Mouse (Mus musculus): ENCODE measurements around the gene Nek7. TPM values are rescaled to one million over a fixed set of nuclear protein-coding genes. Genes with fewer than 3 reads are reported as not detected.

The Nek7 gene
- polyA plus RNA-seq, 1 experiment from 2014 or later: 22.2 TPM

DNA sequence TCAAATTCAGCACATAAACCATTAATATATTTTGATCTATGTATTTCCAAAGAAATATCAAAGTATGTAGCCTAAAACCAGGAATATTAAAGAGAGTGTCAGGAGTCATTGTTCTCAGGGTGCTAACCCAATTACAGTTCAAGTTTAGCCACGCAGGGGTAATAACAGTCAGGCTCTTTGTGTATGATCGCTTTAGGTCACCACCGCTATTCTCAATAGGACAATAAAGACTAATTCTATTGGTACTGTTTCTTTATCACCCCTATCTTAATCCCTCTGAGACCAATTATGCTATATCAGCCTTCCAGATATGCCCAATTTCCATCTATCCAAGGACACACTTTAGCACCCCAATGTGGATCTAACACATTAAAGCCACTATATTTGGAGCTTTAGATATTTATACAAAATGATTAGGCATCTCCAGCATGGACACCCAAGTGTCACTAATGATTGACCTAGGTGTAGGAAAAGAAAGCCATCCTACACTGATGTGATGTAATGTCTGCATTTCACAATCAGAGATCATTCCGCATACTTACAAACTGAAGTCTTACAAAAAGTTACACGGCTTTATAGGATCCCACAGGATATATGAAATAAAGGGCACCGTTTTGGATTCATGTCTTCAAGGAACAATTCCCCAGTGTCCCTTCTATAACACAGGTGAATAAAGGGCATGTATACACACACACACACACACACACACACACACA lies 128.4 kb downstream of the Nek7 start:
- H3K36me3 ChIP-seq: peaks cover 2% of the 10 kb centered on the region
- H3K27me3 ChIP-seq (replicated peaks): no peaks in the 10 kb centered on the region
- H3K4me1 ChIP-seq: no peaks in the 10 kb centered on the region
- no peak overlapping the region for H3K27ac ChIP-seq
- H3K9ac ChIP-seq: no peak overlapping the region
- WGBS (ENCODE audit: insufficient replicate concordance): 89% methylated on average over 6 of the region's 6 CpGs
- H3K4me2 ChIP-seq: no peak overlapping the region
- H3K4me3 ChIP-seq: no peak overlapping the region
- ATAC-seq: no peak
- no peaks in the 10 kb centered on the region for H3K9me3 ChIP-seq (replicated peaks)

DNA sequence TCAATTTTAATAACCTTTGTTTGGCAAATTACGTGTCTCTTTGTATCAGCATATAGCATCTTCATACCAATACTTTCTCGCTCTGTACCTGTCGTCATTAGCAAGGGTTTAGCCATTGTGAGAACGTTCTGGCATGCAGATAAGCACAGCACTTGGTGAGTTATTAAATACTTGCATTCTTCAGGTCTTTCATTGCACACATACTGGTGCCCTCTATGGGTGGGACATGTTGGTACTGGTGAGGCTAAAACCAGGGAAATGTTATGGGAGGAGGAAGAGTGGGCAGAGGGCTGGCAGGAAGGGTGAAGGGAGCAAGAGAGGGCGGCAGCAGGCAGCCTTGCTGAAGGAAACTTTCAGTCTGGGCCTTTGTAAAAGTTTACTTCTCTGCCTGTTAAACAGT lies 132.4 kb downstream of the Nek7 start:
- H3K36me3 ChIP-seq: peaks cover 13% of the 10 kb centered on the region
- H3K9ac ChIP-seq: no peak overlapping the region
- no peak overlapping the region for H3K27ac ChIP-seq
- ATAC-seq: no peak
- no peaks in the 10 kb centered on the region for H3K27me3 ChIP-seq (replicated peaks)
- 87% methylated on average over 5 of the region's 5 CpGs for WGBS (ENCODE audit: insufficient replicate concordance)
- no peaks in the 10 kb centered on the region for H3K4me1 ChIP-seq
- no peak overlapping the region for H3K4me3 ChIP-seq
- no peak overlapping the region for H3K4me2 ChIP-seq
- no peaks in the 10 kb centered on the region for H3K9me3 ChIP-seq (replicated peaks)

DNA sequence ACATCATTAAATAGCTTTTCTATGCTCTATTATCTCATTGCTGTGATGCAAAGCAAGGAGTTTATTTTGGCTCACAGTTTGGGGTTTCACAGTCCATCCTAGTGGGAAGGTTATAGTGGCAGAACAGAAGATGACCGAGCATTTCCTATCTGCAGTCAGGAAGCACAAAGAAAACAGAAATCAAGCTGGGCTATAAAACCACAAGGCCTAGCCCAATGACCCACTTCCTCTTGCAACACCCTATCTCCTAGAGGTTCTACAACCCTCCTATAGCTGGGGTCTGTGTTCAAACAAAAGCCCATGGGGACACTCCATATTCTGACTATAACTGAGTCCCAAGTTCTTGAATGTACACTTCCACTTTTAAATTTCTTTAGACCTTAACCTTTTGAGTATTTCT lies 139.2 kb downstream of the Nek7 start:
- WGBS (ENCODE audit: insufficient replicate concordance): 52% methylated on average over 1 of the region's 1 CpGs
- no peak overlapping the region for H3K4me3 ChIP-seq
- no peaks in the 10 kb centered on the region for H3K9me3 ChIP-seq (replicated peaks)
- no peak for ATAC-seq
- no peaks in the 10 kb centered on the region for H3K4me1 ChIP-seq
- H3K36me3 ChIP-seq: peaks cover 9% of the 10 kb centered on the region
- H3K4me2 ChIP-seq: no peak overlapping the region
- H3K27ac ChIP-seq: no peak overlapping the region
- no peak overlapping the region for H3K9ac ChIP-seq
- H3K27me3 ChIP-seq (replicated peaks): no peaks in the 10 kb centered on the region

DNA sequence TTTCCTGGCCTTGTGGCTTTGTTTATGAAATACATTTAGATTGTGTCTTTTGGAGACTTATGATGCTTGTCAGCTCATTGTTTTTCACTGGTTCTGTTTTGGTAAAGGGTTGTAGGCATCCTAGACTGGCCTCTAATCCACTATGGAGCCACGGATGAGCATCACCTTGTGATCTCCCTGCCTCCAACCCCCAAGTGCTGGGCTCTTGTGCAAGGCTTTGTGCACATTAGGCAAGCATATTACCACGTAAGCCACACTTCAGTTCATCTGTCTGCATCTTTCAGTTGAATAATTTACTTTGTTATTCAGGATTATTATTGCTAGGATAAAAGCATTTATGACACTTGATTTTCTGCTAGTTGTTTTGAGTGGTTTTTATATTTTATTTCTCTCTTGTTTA lies 154.6 kb downstream of the Nek7 start:
- Histone ChIP-seq H3K9ac (no peak overlapping the region), H3K36me3 (no peaks in the 10 kb centered on the region)
- WGBS (ENCODE audit: insufficient replicate concordance): 44% methylated on average over 2 of the region's 2 CpGs

GRCm38 (mm10) chr1:138461425-138461824 lies 158.5 kb downstream of the Nek7 start:
- Histone ChIP-seq H3K4me2 (no peak overlapping the region), H3K36me3 (no peaks in the 10 kb centered on the region), H3K4me3 (no peak overlapping the region), H3K4me1 (no peaks in the 10 kb centered on the region), H3K27ac (no peak overlapping the region), H3K27me3 (replicated peaks) (no peaks in the 10 kb centered on the region), H3K9ac (no peak overlapping the region), H3K9me3 (replicated peaks) (no peaks in the 10 kb centered on the region)
- WGBS (ENCODE audit: insufficient replicate concordance): 57% methylated on average over 3 of the region's 3 CpGs
- no peak for ATAC-seq

More for the DNA sequence above, 154.6 kb downstream of the Nek7 start:
- H3K27me3 ChIP-seq (replicated peaks): no peaks in the 10 kb centered on the region
- ATAC-seq: no peak
- H3K9me3 ChIP-seq (replicated peaks): no peaks in the 10 kb centered on the region
- H3K4me1 ChIP-seq: no peaks in the 10 kb centered on the region
- H3K4me2 ChIP-seq: no peak overlapping the region
- no peak overlapping the region for H3K27ac ChIP-seq
- H3K4me3 ChIP-seq: no peak overlapping the region

DNA sequence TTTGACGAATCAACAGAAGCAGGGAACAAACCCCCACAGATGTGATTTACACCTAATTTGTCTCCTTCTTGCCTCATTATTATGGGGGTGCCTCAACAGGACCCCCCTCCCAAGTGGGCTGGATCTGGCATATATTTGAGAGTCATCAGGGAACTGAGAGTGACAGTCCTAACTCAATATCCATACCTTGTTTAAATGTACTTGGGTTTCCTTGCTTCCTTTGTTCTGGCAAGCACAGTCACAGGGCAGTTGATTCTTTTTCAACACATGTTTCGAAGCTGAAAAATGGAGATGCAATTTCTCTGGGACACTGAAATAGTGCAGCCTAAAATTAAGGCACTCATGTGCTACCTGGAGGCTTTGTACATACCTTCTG lies 170.5 kb downstream of the Nek7 start:
- 49% methylated on average over 2 of the region's 2 CpGs for WGBS (ENCODE audit: insufficient replicate concordance)
- no peaks in the 10 kb centered on the region for H3K4me1 ChIP-seq

DNA sequence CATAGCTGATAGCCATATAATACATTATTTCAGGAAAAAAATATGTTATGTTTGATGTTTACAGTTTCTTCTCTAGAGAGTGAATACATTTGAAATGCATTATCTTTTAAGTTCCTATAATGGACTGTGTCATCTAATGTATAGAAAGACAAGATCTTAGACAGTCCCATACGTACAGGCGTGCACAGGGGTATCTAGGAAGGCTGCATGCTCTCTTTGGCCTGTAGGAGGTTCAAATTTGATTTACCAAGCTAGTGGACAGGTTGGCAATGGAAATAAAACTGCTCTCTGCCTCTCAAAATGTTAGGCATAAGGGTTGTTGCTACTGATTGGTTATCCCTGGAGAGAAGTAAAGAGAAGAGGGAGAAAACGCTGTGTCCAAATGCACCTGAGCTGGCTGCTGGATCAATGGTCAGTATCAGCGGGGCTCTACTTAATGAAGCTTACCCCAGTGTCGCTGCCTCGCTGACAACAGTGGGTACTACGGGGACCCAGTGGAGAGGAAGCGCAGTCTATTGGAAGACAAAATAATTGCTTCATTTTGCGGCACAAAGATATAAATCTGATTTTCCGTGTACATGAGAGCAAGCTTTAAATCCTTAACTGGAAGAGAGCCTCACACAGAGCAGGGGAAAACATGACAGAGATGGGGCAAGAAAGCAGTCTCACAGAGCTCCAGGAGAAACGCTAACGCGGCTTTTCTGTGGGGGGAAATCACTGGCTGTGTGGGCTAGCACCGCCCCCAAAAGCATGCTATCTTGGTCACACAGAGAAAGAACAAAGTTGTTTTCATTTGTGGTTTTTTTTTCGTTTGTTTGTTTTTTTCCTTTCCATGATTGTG lies 171.1 kb downstream of the Nek7 start:
- Histone ChIP-seq H3K4me2 (no peak overlapping the region), H3K27me3 (replicated peaks) (no peaks in the 10 kb centered on the region), H3K9ac (no peak overlapping the region), H3K4me1 (no peaks in the 10 kb centered on the region), H3K9me3 (replicated peaks) (no peaks in the 10 kb centered on the region), H3K4me3 (no peak overlapping the region), H3K36me3 (no peaks in the 10 kb centered on the region), H3K27ac (no peak overlapping the region)
- no peak for ATAC-seq
- 45% methylated on average over 15 of the region's 15 CpGs for WGBS (ENCODE audit: insufficient replicate concordance)

More for the DNA sequence above, 170.5 kb downstream of the Nek7 start:
- no peak overlapping the region for H3K4me3 ChIP-seq
- no peak overlapping the region for H3K27ac ChIP-seq
- H3K27me3 ChIP-seq (replicated peaks): no peaks in the 10 kb centered on the region
- H3K36me3 ChIP-seq: no peaks in the 10 kb centered on the region
- no peak for ATAC-seq
- H3K9me3 ChIP-seq (replicated peaks): no peaks in the 10 kb centered on the region
- H3K9ac ChIP-seq: no peak overlapping the region
- H3K4me2 ChIP-seq: no peak overlapping the region

GRCm38 (mm10) chr1:138446846-138447245 lies 173.1 kb downstream of the Nek7 start:
- no peak overlapping the region for H3K4me3 ChIP-seq
- WGBS (ENCODE audit: insufficient replicate concordance): 73% methylated on average over 1 of the region's 1 CpGs
- ATAC-seq: no peak
- no peak overlapping the region for H3K9ac ChIP-seq
- no peak overlapping the region for H3K27ac ChIP-seq
- no peaks in the 10 kb centered on the region for H3K36me3 ChIP-seq
- H3K27me3 ChIP-seq (replicated peaks): no peaks in the 10 kb centered on the region
- H3K4me2 ChIP-seq: no peak overlapping the region
- H3K4me1 ChIP-seq: no peaks in the 10 kb centered on the region
- H3K9me3 ChIP-seq (replicated peaks): no peaks in the 10 kb centered on the region

Other genes starting within 250 kb of the Nek7 start
- 0.54 and 0.80 TPM in 2 replicates for gene Lhx9, start 228.4 kb upstream of the Nek7 start, polyA plus RNA-seq (2016; fragmentation: Nextera tagmentation; extraction: Ambion mirVana)
- 19.1 and 20.4 TPM in 2 replicates for gene 2310009B15Rik, start 236.7 kb upstream of the Nek7 start, polyA plus RNA-seq (2016; fragmentation: Nextera tagmentation; extraction: Ambion mirVana)

Data from liver, embryonic 12.5 days (tissue).